Mouse (Mus musculus) kidney, adult 2 months (tissue): ENCODE results near the gene Erlec1.

Experiments
- CTCF ChIP-seq: fragments of 200-500 bp; conservative IDR thresholded peaks from 2 replicates; pipeline ENCODE4 v1.5.1; 2011; ENCODE audit warnings: low read depth, mild to moderate bottlenecking, control low read depth, low read length, moderate library complexity, mixed read lengths; ENCODE audit not compliant: insufficient read depth, insufficient read length
- POLR2A ChIP-seq: fragments of 200-500 bp; IDR thresholded peaks from one replicate; pipeline ENCODE4 v1.6.1; 2011; ENCODE audit warnings: low read depth, low read length, control low read depth

GRCm38 (mm10) chr11:31001169-31001908 is 47.2 kb upstream of the Erlec1 start:
- TF ChIP-seq POLR2A: no peak
- no peak for TF ChIP-seq CTCF
